Mouse (Mus musculus) lung, embryonic 14.5 days (tissue): ENCODE results near the gene Mrpl21. TPM values are rescaled to one million over a fixed set of nuclear protein-coding genes. Genes with fewer than 3 reads are reported as not detected.
A peak's percentile ranks its signal among the peaks of the same experiment; 100 is the strongest.

Experiments used
- ATAC-seq: fragments of 200-750 bp; cut with Nextera tagmentation; 2 replicates; pipeline ENCODE4 v1.8.0; 2017; ENCODE audit warnings: mild to moderate bottlenecking, moderate TSS enrichment, moderate library complexity; ENCODE audit not compliant: insufficient read depth
- DNase-seq: peaks from one replicate; pipeline ENCODE4 v3.0.0-alpha.2; 2015
- H3K27ac ChIP-seq: fragments of 300-500 bp; sonication (generic); 2 replicates; pipeline ENCODE4 v1.5.1; 2014; ENCODE audit warnings: low read depth, mild to moderate bottlenecking, moderate library complexity
- H3K27me3 ChIP-seq: fragments of 300-500 bp; sonication (generic); 2 replicates; pipeline ENCODE4 v1.6.1; 2014; ENCODE audit warnings: low read length, control low read depth; ENCODE audit not compliant: insufficient read depth
- H3K36me3 ChIP-seq: fragments of 300-500 bp; sonication (generic); 2 replicates; pipeline ENCODE4 v1.6.1; 2014; ENCODE audit warnings: control low read depth; ENCODE audit not compliant: insufficient read depth
- H3K4me1 ChIP-seq: fragments of 300-500 bp; sonication (generic); 2 replicates; pipeline ENCODE4 v1.6.1; 2014; ENCODE audit warnings: antibody characterized with exemption, control low read depth; ENCODE audit not compliant: insufficient read depth
- H3K4me2 ChIP-seq: fragments of 300-500 bp; sonication (generic); 2 replicates; pipeline ENCODE4 v1.6.1; 2014; ENCODE audit warnings: mild to moderate bottlenecking
- H3K4me3 ChIP-seq: fragments of 300-500 bp; sonication (generic); 2 replicates; pipeline ENCODE4 v1.5.1; 2014; ENCODE audit warnings: low read depth, low read length
- H3K9ac ChIP-seq: fragments of 300-500 bp; sonication (generic); 2 replicates; pipeline ENCODE4 v1.6.1; 2014
- H3K9me3 ChIP-seq: fragments of 300-500 bp; sonication (generic); 2 replicates; pipeline ENCODE4 v1.6.1; 2016; ENCODE audit warnings: low read depth, low read length, control low read depth
- CTCF ChIP-seq: IDR thresholded peaks from 2 replicates; pipeline ENCODE4 v1.5.1; 2016; ENCODE audit warnings: antibody characterized with exemption, low read depth
- WGBS: fragments of 180-500 bp; shearing (Covaris S2); extraction: QIAGEN DNeasy Blood & Tissue Kit; methylation state at CpG from one replicate; pipeline ENCODE4 v1.1.7; 2014; 5-methylcytosine and 5-hydroxymethylcytosine counted together
- polyA plus RNA-seq: library from polyadenylated mRNA; unstranded; fragments of >200 nt; fragmentation: Nextera tagmentation; extraction: Ambion mirVana; gene quantifications from 2 replicates; pipeline ENCODE4 v1.2.1, GENCODE M21; 2014

Gene Mrpl21
- polyA plus RNA-seq, 1 experiment from 2014 or later: 127 TPM

GRCm38 (mm10) chr19:3297775-3298174 lies 15.1 kb downstream of the Mrpl21 start:
- no peak for TF ChIP-seq CTCF

GRCm38 (mm10) chr19:3304017-3304416 lies 21.3 kb downstream of the Mrpl21 start:
- ATAC-seq: no peak
- no peak for DNase-seq
- Histone ChIP-seq H3K4me3 (no peak overlapping the region), H3K27me3 (no peaks in the 10 kb centered on the region), H3K9me3 (no peaks in the 10 kb centered on the region), H3K36me3 (no peaks in the 10 kb centered on the region), H3K4me1 (no peaks in the 10 kb centered on the region), H3K4me2 (no peak overlapping the region), H3K9ac (no peak overlapping the region), H3K27ac (no peak overlapping the region)
- 66% methylated on average over 4 of the region's 4 CpGs for WGBS
- no peak for TF ChIP-seq CTCF

More at GRCm38 (mm10) chr19:3297775-3298174, 15.1 kb downstream of the Mrpl21 start:
- no peak for ATAC-seq
- no peaks in the 10 kb centered on the region for H3K4me1 ChIP-seq
- H3K36me3 ChIP-seq: no peaks in the 10 kb centered on the region
- no peak for DNase-seq
- H3K4me3 ChIP-seq: no peak overlapping the region
- WGBS: 76% methylated on average over 7 of the region's 7 CpGs
- H3K9ac ChIP-seq: no peak overlapping the region
- no peaks in the 10 kb centered on the region for H3K9me3 ChIP-seq
- no peaks in the 10 kb centered on the region for H3K27me3 ChIP-seq
- H3K4me2 ChIP-seq: no peak overlapping the region
- no peak overlapping the region for H3K27ac ChIP-seq

- no peak for ATAC-seq
- no peak for TF ChIP-seq CTCF
- no peak for DNase-seq
- no peak overlapping the region for H3K9ac ChIP-seq
- no peak overlapping the region for H3K4me3 ChIP-seq
- no peaks in the 10 kb centered on the region for H3K27me3 ChIP-seq
- H3K4me2 ChIP-seq: no peak overlapping the region
- whole genome bisulfite sequencing: 48% methylated on average over 16 of the region's 16 CpGs
- no peaks in the 10 kb centered on the region for H3K4me1 ChIP-seq
- no peaks in the 10 kb centered on the region for H3K9me3 ChIP-seq
- no peak overlapping the region for H3K27ac ChIP-seq
- H3K36me3 ChIP-seq: no peaks in the 10 kb centered on the region
Measured at GRCm38 (mm10) chr19:3307175-3307949, 24.7 kb downstream of the Mrpl21 start.

DNA sequence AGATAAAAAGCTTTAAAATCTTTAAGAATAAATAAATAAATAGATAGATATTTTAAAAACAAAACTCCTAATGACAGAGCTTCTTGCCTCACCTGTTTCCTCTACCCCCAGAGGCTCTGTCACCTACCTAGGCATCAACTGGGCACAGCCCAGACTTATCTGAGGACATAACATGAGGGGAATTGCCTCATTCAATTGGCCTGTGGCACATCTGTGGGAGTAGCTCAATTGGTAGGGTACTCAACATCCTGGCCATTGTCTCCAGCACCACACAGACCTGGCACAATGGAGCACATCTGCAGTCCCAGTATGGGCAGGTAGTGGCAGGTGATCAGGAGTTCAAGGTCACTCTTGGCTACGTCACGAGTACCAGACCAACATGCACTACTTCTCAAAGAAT lies 36.6 kb downstream of the Mrpl21 start:
- H3K36me3 ChIP-seq: no peaks in the 10 kb centered on the region
- 0 out of 2 replicates have a peak, but pooled peaks cover 6% of the 10 kb centered on the region for H3K27me3 ChIP-seq
- H3K4me2 ChIP-seq: no peak overlapping the region
- 76% methylated on average over 2 of the region's 2 CpGs for WGBS
- no peak overlapping the region for H3K4me3 ChIP-seq
- H3K27ac ChIP-seq: no peak overlapping the region
- no peak for DNase-seq
- no peak overlapping the region for H3K9ac ChIP-seq
- no peak for TF ChIP-seq CTCF
- H3K9me3 ChIP-seq: no peaks in the 10 kb centered on the region
- no peak for ATAC-seq
- peaks cover 5% of the 10 kb centered on the region; the same call in 1 of the 2 replicates for H3K4me1 ChIP-seq

GRCm38 (mm10) chr19:3320086-3320485 lies 37.4 kb downstream of the Mrpl21 start:
- H3K9ac ChIP-seq: no peak overlapping the region
- H3K4me1 ChIP-seq: peaks cover 10% of the 10 kb centered on the region
- 64% methylated on average over 7 of the region's 7 CpGs for WGBS
- TF ChIP-seq CTCF: no peak
- no peak overlapping the region for H3K4me3 ChIP-seq
- H3K27me3 ChIP-seq: 0 out of 2 replicates have a peak, but pooled peaks cover 6% of the 10 kb centered on the region
- no peak for DNase-seq
- H3K36me3 ChIP-seq: no peaks in the 10 kb centered on the region
- ATAC-seq: no peak
- no peak overlapping the region for H3K27ac ChIP-seq
- H3K4me2 ChIP-seq: no peak overlapping the region
- no peaks in the 10 kb centered on the region for H3K9me3 ChIP-seq

DNA sequence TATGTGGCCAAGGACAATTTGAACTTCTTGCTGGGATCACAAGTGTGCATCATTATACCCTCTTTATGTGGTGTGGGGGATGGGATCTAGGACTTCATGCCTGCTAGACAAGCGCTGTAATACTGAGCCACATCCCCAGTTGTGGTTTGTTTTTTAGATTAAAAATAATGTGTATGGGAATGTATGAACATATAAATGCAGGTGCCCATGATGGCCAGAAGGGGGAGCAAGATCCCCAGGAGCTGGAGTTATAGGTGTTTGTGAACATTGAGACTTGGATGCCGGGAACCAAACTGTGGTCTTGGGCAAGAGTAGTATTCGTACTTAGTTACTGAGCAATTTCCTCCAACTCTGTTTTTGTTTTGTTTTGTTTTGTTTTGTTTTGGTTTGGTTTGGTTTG lies 38.1 kb downstream of the Mrpl21 start:
- no peak overlapping the region for H3K27ac ChIP-seq
- H3K36me3 ChIP-seq: no peaks in the 10 kb centered on the region
- no peak overlapping the region for H3K4me2 ChIP-seq
- no peak overlapping the region for H3K9ac ChIP-seq
- no peak overlapping the region for H3K4me3 ChIP-seq
- peak; percentile 59 for TF ChIP-seq CTCF
- DNase-seq (peak; percentile 23), ATAC-seq (no peak)
- 76% methylated on average over 3 of the region's 3 CpGs for WGBS
- no peaks in the 10 kb centered on the region for H3K9me3 ChIP-seq
- H3K27me3 ChIP-seq: 0 out of 2 replicates have a peak, but pooled peaks cover 6% of the 10 kb centered on the region
- peaks cover 10% of the 10 kb centered on the region for H3K4me1 ChIP-seq

DNA sequence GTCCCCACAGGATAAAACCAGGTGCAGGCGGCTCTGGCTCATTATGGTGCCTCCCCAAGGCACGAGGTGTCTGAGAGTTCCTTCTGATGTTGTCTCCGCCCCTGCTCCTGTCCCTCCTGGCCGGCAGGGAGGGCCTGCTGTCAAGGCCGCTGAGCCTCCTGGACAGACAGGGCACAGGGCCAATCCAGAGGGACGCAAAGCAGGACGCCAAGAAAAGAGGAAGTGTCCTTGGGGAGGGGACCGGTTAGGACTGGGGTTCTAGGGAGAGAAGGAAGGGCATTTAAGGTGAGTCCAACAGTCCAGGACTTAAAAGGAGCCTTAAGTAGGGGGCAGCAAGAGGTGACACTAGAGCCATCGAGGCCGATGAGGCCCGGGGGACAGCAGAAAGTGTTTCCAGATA lies 38.9 kb downstream of the Mrpl21 start:
- Histone ChIP-seq H3K36me3 (no peaks in the 10 kb centered on the region), H3K27ac (no peak overlapping the region), H3K27me3 (0 out of 2 replicates have a peak, but pooled peaks cover 6% of the 10 kb centered on the region), H3K4me3 (peak overlapping the region; percentile 59; the same call in 1 of the 2 replicates), H3K9me3 (no peaks in the 10 kb centered on the region), H3K4me2 (peak overlapping the region; percentile 99), H3K9ac (peak overlapping the region; percentile 23; the same call in 1 of the 2 replicates), H3K4me1 (peaks cover 18% of the 10 kb centered on the region)
- DNase-seq: peak; percentile 78
- 3% methylated on average over 11 of the region's 11 CpGs for WGBS
- no peak for TF ChIP-seq CTCF
- no peak for ATAC-seq
